Mouse (Mus musculus) G1E-ER4 (cell line): ENCODE data around the gene Zcchc10. TPM values are rescaled to one million over a fixed set of nuclear protein-coding genes. Genes with fewer than 3 reads are reported as not detected.

ENCODE experiments used
- GATA1 ChIP-seq: IDR thresholded peaks from one replicate; pipeline ENCODE4 v1.8.0; 2012; ENCODE audit warnings: low read length, inconsistent platforms
- polyA plus RNA-seq: library from polyadenylated mRNA; stranded (reverse); fragments of >175 nt; gene quantifications from 2 replicates; pipeline ENCODE4 v1.2.3, GENCODE M21; 2012

Gene Zcchc10
- polyA plus RNA-seq, 1 experiment, result 2.3 TPM

DNA sequence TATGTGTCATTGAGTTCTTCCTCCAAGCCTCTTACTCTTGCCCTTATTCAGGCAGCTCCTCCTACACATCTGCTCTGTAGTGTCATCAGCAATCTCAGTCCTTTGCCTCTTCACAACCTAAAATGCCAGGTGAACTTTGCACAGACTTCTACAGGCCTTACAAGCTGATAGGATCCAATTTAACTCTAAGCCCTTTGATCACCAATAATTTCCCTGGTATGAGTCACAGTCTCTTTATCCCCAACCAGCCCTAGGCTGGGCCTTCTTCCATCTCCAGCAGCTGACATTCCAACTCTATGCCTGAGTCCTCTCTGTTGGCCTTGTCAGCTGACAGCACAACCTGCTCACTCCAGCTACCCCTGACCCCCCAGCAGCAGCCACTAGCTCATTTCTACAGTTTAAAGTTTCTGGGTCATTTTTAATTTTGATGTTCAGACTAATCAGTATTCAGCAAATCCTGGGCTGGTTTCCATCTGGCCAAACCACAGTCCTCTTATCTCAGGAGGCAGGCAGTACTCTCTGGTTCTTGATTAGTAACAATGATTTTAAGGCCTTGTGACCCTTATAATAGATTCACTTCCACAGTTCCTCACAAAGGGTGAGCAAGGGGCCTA lies 16.1 kb upstream of the Zcchc10 start:
- TF ChIP-seq GATA1, result peak; percentile 85

GRCm38 (mm10) chr11:53308884-53309310 lies 15.6 kb upstream of the Zcchc10 start:
- TF ChIP-seq GATA1, result no peak

DNA sequence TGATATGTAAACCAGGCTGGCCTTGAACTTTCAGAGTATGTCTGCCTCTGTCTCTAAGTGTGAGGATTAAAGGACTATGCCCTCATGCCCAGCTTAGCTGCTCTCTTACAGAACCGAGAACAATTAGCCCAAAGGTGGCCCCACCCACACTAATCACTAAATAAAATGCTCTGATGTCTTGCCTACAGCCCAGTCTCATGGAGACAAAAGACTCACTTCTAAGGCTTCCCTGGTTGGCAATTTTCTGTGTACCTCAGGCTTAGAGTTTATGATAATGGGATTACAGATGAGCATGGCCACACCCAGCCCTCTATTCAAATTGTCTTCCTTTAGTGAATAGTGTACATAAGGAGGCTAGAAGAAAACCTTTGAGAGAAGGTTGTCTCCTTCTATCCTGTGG lies 13.1 kb upstream of the Zcchc10 start:
- TF ChIP-seq GATA1, result no peak

- no peak for TF ChIP-seq GATA1
Observed at GRCm38 (mm10) chr11:53314770-53315173, 9.7 kb upstream of the Zcchc10 start.

DNA sequence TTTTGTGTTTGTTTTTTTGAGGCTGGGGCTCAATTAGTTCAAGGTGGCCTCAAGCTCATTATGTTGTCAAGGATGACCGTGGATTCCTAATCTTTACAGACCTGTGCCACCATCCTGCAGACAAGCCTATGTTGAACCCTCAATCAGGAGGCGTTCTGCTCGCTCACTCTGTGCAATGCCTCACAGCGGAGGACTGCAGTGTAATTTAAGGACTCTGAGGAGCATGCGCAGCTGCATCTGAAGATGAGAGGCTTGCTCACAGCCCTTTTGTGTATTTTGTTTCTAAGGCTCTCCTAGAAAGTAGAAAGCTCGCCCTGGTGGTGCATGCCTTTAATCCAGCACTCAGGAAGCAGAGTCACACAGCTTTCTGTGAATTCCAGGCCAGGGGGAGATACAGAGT lies 7.5 kb upstream of the Zcchc10 start:
- TF ChIP-seq GATA1, result no peak

- no peak for TF ChIP-seq GATA1
Observed at GRCm38 (mm10) chr11:53318041-53318440, 6.4 kb upstream of the Zcchc10 start.

- TF ChIP-seq GATA1, result peak; percentile 56
Observed at GRCm38 (mm10) chr11:53330325-53330724, 5.8 kb downstream of the Zcchc10 start.

DNA sequence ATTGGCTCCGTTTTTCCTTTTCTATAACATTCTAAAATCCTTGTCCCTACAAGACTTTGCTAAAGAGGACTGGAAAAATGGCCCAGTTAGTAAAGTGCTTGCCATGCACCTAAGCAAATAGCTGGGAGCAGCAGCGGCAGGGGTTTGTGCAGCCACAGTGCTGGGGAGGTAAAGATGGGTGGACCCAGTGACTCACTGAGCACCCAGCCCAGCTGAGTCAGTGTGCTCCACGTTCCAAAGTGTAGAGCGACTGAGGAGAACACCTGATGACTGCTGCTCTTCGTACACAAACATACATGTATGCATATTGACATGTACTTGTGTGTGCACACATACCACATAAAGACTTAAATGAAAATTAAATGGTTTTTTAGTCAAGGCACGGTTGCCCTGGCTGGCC lies 6.6 kb downstream of the Zcchc10 start:
- no peak for TF ChIP-seq GATA1

- TF ChIP-seq GATA1, result no peak
Observed at GRCm38 (mm10) chr11:53332076-53332680, 7.7 kb downstream of the Zcchc10 start.

- peak; percentile 12 for TF ChIP-seq GATA1
Observed at GRCm38 (mm10) chr11:53335505-53336181, 11.2 kb downstream of the Zcchc10 start.

DNA sequence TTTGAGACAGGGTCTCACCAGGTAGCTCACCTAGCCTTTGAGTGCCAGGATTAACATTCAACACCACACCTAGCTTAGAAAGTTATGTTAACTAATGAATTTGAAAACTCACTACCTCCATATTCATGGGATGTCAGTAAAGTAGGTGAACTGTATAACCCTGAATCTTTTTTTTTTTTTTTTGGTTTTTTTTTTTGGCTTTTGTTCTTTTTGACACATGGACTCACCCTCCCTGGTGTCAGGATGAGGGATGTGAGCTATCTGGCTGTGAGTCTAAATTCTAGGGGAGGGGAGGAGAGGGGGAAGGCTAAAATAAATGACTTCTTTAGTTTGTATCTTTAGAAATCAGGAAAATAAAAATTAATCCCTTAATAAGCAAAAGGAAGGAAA lies 11.7 kb downstream of the Zcchc10 start:
- no peak for TF ChIP-seq GATA1

DNA sequence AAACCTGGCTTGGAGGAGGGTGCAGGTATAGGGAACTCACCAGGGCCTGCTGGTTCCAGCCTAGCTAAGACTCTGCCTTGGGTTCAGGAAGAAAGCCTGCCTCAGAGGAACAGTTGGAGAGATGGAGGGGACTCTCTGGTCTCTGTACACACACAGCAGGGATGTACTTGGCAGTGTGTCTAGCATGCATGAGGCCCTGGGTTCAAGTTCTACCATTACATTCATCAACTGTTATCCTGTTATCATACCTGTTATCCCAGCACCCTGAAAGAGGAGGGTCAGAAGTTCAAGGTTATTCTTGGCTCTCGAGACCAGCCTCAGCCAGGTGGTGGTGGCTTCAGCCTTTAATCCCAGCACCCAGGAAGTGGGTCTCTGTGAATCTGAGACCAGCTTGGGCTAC lies 12.4 kb downstream of the Zcchc10 start:
- no peak for TF ChIP-seq GATA1

GRCm38 (mm10) chr11:53337684-53338083 lies 13.2 kb downstream of the Zcchc10 start:
- no peak for TF ChIP-seq GATA1

GRCm38 (mm10) chr11:53342711-53343110 lies 18.2 kb downstream of the Zcchc10 start:
- no peak for TF ChIP-seq GATA1

DNA sequence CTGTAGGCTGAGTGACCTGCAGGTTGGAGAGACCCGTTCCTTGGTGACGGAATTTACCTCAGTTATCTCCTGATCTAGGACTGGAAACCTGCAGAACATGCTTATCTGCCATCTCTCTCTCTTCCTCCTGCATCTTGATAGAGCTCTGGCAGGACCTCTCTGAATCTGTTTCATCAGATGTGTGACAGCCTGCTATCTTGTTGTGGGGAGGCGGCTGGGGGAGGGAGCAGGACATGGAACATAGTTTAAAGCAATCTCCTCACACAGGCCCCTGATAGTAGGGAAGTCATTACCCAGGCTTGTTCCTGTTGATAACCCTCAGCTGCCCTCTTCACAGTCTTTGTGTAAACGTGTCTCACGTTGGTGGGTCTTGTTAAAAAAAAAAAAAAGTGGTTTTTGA lies 20.8 kb downstream of the Zcchc10 start:
- TF ChIP-seq GATA1, result peak; percentile 90

DNA sequence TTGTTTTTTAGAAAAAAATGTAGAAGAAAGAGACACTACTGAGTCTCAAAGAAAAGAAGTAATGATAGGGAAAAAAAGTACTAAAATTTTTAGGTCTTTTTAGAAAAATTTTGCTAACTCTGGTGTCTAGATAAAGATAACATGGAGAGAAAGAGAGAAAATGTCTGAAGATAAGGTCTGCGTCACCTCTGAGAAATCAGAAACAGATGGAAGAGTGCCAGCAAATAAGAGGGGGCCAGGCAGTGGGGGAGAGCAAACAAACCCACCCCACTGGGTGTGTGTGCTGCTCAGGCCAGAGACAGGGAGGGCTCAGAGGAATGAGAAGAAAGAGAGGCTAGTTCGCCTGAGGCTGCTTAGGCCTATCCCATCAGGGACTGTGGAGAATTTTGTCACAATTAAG lies 21.3 kb downstream of the Zcchc10 start:
- no peak for TF ChIP-seq GATA1

DNA sequence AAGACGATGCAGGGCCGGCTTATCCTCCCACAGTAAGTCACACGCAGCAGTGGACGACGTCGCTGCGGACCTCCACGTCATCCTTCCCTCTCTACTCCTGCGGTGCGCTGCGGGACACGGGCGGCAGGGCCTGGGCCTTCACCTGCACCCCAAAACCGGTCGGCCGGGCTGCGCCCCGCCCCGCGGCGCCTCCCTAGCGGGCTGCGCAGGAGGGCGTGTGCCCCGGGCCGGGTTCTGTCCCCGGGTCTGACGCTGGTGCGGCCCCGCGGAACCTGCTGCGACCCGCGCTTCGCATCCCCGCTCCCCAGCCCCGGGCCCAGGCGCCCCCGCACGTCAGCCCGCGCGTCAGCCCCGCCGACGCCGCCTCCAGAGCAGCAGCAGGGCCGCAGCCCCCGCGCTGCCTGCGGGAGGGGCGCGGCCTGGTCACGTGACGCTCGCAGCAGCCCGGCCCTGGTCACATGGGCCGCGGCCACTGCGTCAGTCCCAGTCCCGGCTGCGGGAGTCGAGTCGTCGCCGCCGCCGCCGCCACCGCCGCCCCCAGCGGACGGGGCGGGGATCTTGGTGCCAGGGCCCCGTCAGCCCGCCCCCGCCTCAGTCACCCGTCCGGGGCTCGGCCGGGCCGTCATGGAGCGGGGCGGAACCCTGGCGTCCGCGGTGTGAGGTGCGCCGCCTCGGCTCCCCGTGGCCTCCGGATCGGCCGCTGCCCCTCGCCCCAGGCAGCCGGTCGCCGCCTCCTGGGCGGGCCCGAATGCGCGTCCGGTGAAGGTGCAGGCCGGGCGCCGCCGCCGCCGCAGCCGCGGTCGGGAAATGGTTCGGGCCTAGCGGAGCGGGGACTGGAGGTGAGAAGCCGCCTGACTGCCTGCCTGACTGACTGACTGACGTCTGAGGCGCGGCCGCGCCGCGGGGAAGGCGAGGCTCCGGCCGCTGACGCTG lies 26.1 kb downstream of the Zcchc10 start, which contains the start of gene Aff4:
Gene Aff4 (plus strand): TSS at position 543 of the 933 bp plus-strand sequence.
- no peak for TF ChIP-seq GATA1
